Mouse (Mus musculus): Measurements from ENCODE around the gene Abca4. TPM values are rescaled to one million over a fixed set of nuclear protein-coding genes. Genes with fewer than 3 reads are reported as not detected.
A peak's percentile ranks its signal among the peaks of the same experiment; 100 is the strongest.

The Abca4 gene
- total RNA-seq (2021) = 1 to 10 TPM; 2.9 to 3.2 TPM
- long read RNA-seq, experiment 1, partial matches to known transcripts = 2 of 3 reads
- long read RNA-seq, experiment 1, other reads (novel, unspliced or antisense) = 1 of 3 reads
- long read RNA-seq, experiment 2, partial matches to known transcripts = 3 of 3 reads
- long read RNA-seq, experiment 2, other reads (novel, unspliced or antisense) = 0 of 3 reads

GRCm38 (mm10) chr3:122043799-122044547, at the start of gene Abca4:
Gene Abca4 (plus strand): TSS chr3:122044443.
- intact Hi-C loops (cut with DNase I) = no loop called here
- no peak for DNase-seq (ENCODE audit: low spot score in 2 of 2)

DNA sequence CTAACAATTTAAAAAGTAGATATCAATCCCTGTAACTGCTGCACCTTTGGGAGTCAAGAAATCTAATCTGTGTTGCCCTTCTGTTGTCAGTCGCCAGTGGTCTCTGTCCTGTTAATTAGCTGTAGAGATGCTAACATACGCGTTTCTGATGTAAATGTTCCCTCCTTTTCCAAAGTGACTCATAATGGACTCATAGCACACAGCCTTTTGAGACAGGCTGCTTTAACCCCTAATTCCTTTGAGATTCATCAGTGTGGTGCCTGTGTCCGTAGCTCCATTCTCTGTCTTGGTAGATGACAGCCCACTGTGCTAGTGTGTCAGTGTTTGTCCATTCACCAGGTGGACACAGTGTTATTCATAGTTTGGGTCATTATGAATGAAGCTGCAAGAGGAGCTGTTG, 49.1 kb upstream of the Abca4 start:
- no peak for DNase-seq (ENCODE audit: low spot score in 2 of 2)
- intact Hi-C loops (cut with DNase I) = no loop called here

DNA sequence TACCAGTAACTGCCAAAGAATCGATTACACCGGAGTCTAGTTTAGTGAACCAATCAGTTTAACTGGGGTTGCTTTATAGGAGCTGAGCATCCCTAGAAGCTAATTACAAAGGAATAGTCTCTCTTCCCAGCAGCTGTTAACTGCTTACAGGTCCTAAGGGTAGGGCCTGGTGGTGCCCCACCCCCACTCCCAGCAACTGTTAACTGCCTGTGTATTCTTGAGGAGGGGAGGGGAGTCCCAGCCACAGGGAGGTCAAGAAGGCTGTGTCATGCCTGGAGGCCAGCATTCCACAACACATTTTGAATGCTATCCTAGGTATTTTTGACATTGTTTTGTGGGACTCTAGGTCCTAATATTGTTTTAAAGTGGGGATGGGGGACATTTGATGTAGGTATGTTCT, 44.3 kb upstream of the Abca4 start:
- intact Hi-C loops (cut with DNase I) = no loop called here
- DNase-seq (ENCODE audit: low spot score in 2 of 2) = no peak

DNA sequence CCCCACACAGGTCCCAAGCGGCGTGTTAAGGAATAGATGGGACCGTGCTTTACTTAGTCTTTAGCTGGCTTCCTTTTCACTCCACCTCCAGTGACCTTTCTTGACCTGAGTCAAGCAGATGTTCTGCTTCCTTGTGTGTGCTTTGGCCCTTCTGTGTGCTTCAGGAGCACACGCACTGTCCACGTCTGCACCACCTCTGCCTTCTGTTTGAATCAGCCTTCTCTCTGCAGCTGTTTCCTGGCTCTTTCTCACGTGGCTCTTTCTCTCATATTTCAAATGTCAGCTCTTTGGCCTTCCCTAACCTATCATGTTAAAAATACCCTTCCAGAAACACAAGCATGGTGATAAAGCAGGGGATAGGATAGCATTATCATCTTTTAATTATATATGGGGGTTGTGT, 42.7 kb upstream of the Abca4 start:
- intact Hi-C loops (cut with DNase I) = no loop called here

GRCm38 (mm10) chr3:122009818-122010217, 34.4 kb upstream of the Abca4 start:
- intact Hi-C loops (cut with DNase I) = no loop called here

More for the DNA sequence above, 42.7 kb upstream of the Abca4 start:
- DNase-seq (ENCODE audit: low spot score in 2 of 2) = no peak

GRCm38 (mm10) chr3:122010292-122010691, 34.0 kb upstream of the Abca4 start:
- intact Hi-C loops (cut with DNase I) = no loop called here
- no peak for DNase-seq (ENCODE audit: low spot score in 2 of 2)

More at GRCm38 (mm10) chr3:122009818-122010217, 34.4 kb upstream of the Abca4 start:
- no peak for DNase-seq (ENCODE audit: low spot score in 2 of 2)

DNA sequence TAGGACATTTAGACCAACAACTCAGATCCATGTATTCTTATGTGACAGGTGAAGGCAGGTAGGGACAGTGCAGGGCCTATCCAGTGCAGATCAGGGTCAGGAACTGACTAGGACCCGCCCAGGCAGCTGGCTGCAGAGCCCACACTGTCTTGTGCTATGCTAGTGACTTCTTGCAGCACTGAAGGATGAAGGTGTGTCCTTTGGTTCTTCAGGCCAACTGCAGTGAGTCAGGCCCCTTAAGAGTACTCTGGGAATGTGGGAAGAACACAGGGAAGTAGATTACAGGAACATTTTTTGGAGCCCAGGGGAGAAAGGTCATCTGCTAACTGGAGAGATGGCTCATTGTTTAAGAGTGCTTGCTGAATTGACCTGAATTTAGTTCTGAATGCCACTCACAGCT, 31.8 kb upstream of the Abca4 start:
- intact Hi-C loops (cut with DNase I) = no loop called here

DNA sequence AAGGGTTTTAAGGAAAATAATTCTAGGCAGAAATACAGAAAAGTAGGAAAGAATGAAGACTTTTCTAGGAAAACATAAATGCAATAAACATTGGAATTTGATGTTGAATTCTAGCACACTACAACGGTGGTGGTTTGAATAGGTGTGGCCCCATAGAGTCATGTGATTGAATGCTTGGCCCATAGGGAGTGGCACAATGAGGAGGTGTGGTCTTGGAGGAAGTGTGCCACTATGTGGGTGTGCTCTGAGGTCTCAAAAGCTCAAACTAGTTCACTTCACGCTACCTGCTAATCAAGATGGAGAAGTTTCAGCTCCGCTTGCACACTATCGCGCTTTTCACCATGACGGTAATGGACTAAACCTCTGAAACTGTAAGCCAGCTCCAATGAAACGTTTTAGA, 25.8 kb upstream of the Abca4 start:
- no peak for DNase-seq (ENCODE audit: low spot score in 2 of 2)
- intact Hi-C loops (cut with DNase I) = no loop called here

More for the DNA sequence above, 31.8 kb upstream of the Abca4 start:
- no peak for DNase-seq (ENCODE audit: low spot score in 2 of 2)

- intact Hi-C loops (cut with DNase I) = no loop called here
- no peak for DNase-seq (ENCODE audit: low spot score in 2 of 2)
Observed at GRCm38 (mm10) chr3:122019159-122019558, 25.1 kb upstream of the Abca4 start.

DNA sequence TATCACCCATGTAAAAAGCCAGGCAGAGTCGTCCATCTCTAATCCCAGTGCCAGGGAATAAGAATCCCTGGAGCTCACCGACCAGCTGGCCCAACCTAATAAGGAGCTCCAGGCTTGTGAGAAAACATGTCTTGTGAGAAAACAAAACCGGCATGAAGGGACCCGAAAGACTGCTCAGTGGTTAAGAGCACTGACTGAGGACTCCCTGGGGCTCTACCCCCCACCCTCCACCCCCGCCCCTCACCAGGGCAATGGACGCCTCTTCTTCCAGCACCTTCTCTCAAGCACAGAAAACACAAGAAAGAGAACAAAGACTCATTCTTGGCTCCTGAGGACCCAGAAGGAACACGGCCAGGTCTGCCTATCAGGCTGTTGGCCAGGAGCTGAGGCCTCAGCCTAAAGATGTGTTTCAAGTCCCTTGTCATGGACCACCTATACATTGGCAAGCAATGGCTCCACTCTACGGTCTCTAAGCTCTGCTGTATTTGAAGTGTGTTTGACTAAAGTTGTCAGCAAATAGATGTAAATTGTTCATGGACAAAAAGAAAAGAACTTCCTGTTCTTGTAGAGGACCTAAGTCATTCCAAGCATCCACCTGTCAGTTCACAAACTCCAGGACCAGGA, 23.1 kb upstream of the Abca4 start:
- intact Hi-C loops (cut with DNase I) = no loop called here
- no peak for DNase-seq (ENCODE audit: low spot score in 2 of 2)

- intact Hi-C loops (cut with DNase I) = no loop called here
- no peak for DNase-seq (ENCODE audit: low spot score in 2 of 2)
Observed at GRCm38 (mm10) chr3:122022355-122022754, 21.9 kb upstream of the Abca4 start.

DNA sequence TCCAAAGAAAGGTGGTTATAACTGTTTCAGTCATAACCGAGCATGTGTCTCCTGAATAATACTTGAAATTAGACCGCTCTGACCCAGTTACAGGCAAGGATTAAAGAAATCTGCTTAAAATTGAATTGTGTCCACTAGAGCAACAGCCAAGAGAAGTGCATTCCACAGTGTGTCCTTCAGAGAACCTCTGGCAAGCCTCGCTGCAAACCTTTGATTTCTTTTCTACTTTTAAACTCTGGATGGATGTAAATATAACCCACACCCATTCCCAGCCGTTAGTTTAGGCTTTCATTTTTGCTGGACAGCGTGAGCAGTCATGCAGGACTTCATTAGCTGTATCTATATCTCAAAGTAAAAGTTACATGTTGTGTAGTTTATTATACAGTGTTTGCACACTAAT, 17.6 kb upstream of the Abca4 start:
- intact Hi-C loops (cut with DNase I) = no loop called here
- no peak for DNase-seq (ENCODE audit: low spot score in 2 of 2)

GRCm38 (mm10) chr3:122027776-122028175, 16.5 kb upstream of the Abca4 start:
- intact Hi-C loops (cut with DNase I) = no loop called here
- DNase-seq (ENCODE audit: low spot score in 2 of 2) = no peak

DNA sequence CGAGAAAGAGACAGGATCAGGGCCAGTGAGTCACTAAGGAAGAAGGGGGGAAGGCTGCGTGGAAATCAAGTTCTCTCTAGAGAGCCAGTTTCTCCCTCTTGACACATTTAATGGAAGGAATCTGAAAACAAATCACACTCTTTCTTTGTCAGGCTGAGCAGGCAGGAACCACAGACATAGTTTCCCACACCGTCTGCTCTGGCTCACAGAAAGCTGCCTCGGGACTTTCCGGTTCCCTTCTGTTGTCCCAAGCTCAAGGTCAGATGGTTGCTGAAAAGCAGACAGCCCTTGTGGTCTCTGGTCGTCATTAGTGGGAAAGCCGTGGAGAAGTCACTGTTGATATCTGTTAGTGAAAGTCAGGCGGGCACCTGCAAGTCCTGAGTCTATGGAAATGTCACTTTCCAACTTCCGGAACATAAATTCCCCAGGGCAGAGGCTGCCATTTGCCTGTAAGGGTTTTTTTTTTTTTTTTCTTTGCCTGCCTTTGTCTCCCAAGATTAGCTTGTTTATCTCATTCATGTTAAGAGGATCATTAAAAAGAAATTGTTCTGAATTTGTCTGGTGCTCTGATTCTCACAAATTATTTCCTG, 10.9 kb upstream of the Abca4 start:
- intact Hi-C loops (cut with DNase I) = no loop called here
- no peak for DNase-seq (ENCODE audit: low spot score in 2 of 2)

DNA sequence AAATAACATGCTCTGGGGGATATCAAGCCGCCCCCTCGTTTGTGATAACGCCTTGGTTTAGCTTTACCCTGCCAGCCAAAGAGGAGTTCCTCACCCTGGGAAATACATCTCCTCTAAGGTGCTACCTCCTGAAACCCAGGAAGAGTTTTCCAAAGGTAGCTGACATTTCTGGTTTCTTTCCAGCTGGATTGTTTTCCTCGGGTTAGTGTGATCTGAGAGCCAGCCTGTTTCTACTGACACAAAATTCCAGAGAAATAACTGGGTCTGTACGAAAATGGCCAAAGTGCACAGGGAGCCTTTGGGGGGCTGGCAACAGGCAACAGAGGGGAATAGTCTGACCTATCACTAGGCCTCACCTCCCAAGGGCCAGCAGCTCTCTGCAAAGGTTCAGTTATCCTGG, 10.0 kb upstream of the Abca4 start:
- no peak for DNase-seq (ENCODE audit: low spot score in 2 of 2)
- intact Hi-C loops (cut with DNase I) = no loop called here

- DNase-seq (ENCODE audit: low spot score in 2 of 2) = no peak
- intact Hi-C loops (cut with DNase I) = no loop called here
Observed at GRCm38 (mm10) chr3:122035092-122035491, 9.2 kb upstream of the Abca4 start.

DNA sequence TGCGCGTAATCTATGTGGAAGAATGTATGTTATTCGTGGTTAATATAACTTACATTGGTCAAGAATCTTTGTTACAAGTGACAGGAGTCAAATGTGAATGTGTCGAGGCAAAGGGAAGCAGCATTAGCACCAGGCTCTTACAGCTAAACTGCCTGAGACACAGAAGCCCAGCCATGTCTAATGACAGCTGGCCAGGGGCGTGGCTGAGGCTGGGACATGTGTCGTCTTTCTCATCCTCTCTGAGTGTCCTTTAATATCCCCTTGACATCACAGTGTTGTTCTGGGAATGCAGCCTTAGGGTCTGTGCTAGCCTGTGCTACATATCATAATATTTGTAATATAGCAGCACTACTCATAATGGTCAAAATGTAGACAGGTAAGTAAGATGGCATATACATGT, 3.7 kb upstream of the Abca4 start:
- DNase-seq (ENCODE audit: low spot score in 2 of 2) = no peak
- intact Hi-C loops (cut with DNase I) = no loop called here

GRCm38 (mm10) chr3:122043102-122043501, 1.1 kb upstream of the Abca4 start:
- intact Hi-C loops (cut with DNase I) = no loop called here
- no peak for DNase-seq (ENCODE audit: low spot score in 2 of 2)

DNA sequence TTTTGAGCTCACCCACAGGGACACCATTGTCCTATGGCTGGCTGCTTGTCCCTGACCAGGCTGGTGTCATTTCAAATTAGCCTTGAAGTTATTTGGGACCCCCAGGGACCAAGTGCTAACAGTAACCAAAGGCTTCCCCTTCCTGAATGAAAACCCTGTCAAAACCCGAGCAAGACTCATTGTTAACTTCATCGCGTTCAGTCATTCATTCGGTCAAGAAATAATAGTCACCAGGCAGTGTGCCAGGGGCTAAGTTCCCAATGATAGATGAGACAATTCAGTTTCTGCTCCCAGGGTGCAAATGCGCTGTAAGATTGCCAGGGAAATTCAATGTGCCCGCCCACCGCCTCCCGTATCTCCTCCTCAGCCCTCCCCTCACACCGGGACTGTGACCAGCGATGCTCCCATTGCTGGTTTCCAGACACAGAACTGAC, 2.0 kb downstream of the Abca4 start:
- intact Hi-C loops (cut with DNase I) = no loop called here
- DNase-seq (ENCODE audit: low spot score in 2 of 2) = peak in 1 of 2 experiments; percentile 12

DNA sequence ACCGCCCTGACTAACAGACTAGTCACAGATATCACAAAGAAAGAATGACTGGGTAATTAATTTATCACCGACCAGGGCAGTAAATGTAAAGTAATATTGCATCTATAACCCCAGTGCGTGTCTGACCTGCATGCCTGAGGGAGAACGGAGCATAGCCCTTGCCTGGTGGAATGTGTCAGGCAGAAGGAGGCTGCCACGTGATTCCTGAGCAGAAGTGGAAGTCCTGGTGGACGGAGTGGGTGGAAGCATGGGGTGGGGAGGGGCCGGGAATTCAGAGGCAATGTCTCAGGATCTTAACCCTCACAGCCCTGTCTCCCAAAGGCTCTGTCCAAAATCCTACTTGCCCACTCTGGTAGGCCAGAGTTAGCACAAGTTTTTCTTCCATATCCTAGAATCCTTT, 3.2 kb downstream of the Abca4 start:
- intact Hi-C loops (cut with DNase I) = no loop called here
- no peak for DNase-seq (ENCODE audit: low spot score in 2 of 2)
